Mouse (Mus musculus): ENCODE data around the gene Rasgef1b. TPM values are rescaled to one million over a fixed set of nuclear protein-coding genes. Genes with fewer than 3 reads are reported as not detected.

The Rasgef1b gene
- polyA plus RNA-seq, 1 experiment = 13.5 TPM

DNA sequence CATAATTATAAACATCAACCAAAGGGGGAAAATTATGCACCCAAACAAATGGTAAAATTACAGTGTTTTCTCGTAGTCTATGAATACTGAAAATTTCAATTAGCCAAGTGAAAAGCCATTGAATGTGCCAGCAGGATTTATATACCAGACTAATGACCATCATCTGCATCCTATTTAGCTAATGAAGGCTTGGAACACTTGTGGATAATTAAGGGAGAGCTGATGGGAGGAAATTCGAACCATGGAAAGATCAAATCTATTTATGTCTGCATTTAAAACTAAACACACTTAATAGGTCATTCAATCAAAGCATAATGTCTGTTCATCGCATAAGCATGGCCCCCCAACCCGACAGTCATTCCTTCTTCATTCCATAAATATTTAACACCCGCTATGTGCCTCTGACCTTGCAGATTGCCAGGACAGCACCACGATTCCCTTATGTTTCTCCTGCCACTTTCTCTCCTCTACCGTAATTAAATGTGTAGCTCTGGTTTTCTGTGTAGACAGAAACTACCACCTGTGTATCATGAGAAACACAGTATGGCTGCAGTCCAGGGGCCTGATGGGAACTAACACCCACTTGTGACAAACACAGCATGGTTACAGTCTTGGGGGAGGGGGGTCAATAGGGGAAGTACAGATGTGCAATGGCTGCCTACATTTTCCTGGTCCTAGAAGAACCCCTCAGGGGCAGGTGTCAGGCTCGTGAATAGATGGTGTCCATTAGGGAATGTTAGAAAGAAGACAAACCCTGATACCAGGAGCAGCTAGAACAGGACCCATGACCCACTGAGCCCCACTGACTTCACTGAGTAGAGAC is 164.2 kb downstream of the Rasgef1b start:
- no peaks in the 10 kb centered on the region for H3K4me1 ChIP-seq (ENCODE audit: control insufficient read depth, insufficient read depth, low read length)
- DNase-seq = no peak
- H3K4me3 ChIP-seq (replicated peaks; ENCODE audit: extremely low read depth, low read depth, low read length) = no peak overlapping the region
- 70% methylated on average over 8 of the region's 8 CpGs for WGBS
- no peak for TF ChIP-seq POLR2A (IDR thresholded peaks at IDR 0.05; ENCODE audit: borderline replicate concordance, extremely low read depth, low read depth, low read length)
- no peak for TF ChIP-seq CTCF (IDR thresholded peaks at IDR 0.05; ENCODE audit: insufficient read depth, low read length)

DNA sequence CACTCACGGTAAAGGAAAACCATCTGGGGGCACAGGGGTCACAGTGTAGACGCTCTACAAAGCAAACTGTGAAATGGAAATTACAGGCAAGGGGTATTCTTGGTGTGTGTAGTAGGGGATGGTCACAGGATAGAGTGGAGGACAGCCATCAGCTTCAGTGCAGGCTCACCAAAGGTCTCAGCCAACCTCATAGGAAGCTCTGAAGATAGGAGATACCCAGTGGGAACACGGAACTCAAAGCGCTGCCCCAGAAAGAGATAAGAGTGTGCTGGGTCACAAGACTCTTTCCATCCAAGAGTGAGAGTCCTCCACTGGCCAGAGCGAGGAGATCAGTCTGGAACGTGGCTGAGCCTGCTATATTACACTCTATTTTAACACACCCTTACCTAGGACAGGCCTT is 166.8 kb downstream of the Rasgef1b start:
- 90% methylated on average over 6 of the region's 6 CpGs for WGBS
- H3K4me3 ChIP-seq (replicated peaks; ENCODE audit: extremely low read depth, low read depth, low read length) = no peak overlapping the region
- no peak for DNase-seq
- TF ChIP-seq CTCF (IDR thresholded peaks at IDR 0.05; ENCODE audit: insufficient read depth, low read length) = no peak
- TF ChIP-seq POLR2A (IDR thresholded peaks at IDR 0.05; ENCODE audit: borderline replicate concordance, extremely low read depth, low read depth, low read length) = no peak
- no peaks in the 10 kb centered on the region for H3K4me1 ChIP-seq (ENCODE audit: control insufficient read depth, insufficient read depth, low read length)

DNA sequence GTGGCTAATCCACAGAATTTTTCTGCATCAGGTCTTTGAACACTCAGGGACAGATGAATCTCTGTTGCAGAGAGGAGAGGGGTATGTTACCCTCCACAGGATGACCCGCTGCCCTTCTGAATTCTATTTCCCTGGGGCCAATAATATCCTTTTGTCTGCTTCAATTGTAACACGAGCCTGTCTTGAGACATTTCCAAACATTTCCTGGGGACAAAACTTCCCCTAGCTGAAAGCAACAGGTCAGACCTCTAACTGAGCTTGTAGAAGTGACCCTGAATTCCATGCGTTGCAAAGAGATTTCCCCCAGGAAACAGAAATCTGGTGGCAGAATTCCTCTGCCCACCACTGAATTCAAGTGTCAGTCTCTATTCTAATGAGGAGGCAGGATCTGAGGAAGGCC is 169.1 kb downstream of the Rasgef1b start:
- Histone ChIP-seq H3K4me1 (ENCODE audit: control insufficient read depth, insufficient read depth, low read length) (no peaks in the 10 kb centered on the region), H3K4me3 (replicated peaks; ENCODE audit: extremely low read depth, low read depth, low read length) (no peak overlapping the region)
- TF ChIP-seq POLR2A (IDR thresholded peaks at IDR 0.05; ENCODE audit: borderline replicate concordance, extremely low read depth, low read depth, low read length) = no peak
- no peak for TF ChIP-seq CTCF (IDR thresholded peaks at IDR 0.05; ENCODE audit: insufficient read depth, low read length)
- WGBS = 37% methylated on average over 3 of the region's 3 CpGs
- no peak for DNase-seq

DNA sequence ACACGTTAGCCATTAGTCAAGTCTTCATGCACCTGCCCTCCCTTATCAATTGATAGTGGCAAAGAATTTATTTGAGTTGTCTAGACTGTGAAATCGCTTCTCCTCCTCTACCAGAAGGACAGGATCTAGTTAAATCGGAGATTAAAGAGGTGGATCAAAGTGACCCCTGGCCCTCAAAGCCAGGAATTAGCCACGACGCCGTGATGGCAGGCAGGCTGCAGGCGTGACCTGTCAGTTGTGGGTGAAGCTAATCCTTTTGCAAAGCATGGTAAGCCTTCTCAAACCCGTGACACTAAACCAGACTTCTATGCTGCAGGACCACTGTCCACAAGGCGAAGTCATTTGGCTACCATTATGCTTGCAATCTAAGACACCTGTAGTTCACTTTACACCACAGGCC is 170.6 kb downstream of the Rasgef1b start:
- TF ChIP-seq CTCF (IDR thresholded peaks at IDR 0.05; ENCODE audit: insufficient read depth, low read length) = no peak
- TF ChIP-seq POLR2A (IDR thresholded peaks at IDR 0.05; ENCODE audit: borderline replicate concordance, extremely low read depth, low read depth, low read length) = no peak
- 78% methylated on average over 9 of the region's 9 CpGs for WGBS

DNA sequence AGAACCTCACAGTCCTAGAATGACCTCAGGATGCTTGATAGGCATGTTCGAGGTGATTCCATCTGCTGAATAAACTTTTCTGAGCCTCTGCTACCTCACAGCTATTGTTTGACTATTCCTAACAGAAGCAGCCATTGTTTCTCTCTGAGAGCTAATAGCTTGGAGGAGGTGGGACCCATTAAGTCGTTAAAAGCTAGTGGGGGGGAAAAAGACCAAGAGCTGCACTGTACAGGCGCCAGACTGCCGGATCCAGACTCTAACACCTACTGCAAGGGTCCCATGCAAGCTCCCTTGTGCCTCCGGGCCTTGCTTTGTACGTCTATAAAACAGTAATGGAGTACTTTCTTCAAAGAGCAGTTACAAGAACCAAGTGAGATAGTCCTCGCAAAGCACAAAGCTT is 176.2 kb downstream of the Rasgef1b start:
- DNase-seq = no peak
- TF ChIP-seq CTCF (IDR thresholded peaks at IDR 0.05; ENCODE audit: insufficient read depth, low read length) (no peak), POLR2A (IDR thresholded peaks at IDR 0.05; ENCODE audit: borderline replicate concordance, extremely low read depth, low read depth, low read length) (no peak)
- no peak overlapping the region for H3K4me3 ChIP-seq (replicated peaks; ENCODE audit: extremely low read depth, low read depth, low read length)
- WGBS = 53% methylated on average over 7 of the region's 7 CpGs
- H3K4me1 ChIP-seq (ENCODE audit: control insufficient read depth, insufficient read depth, low read length) = no peaks in the 10 kb centered on the region

More for the DNA sequence above, 170.6 kb downstream of the Rasgef1b start:
- DNase-seq = no peak
- Histone ChIP-seq H3K4me1 (ENCODE audit: control insufficient read depth, insufficient read depth, low read length) (no peaks in the 10 kb centered on the region), H3K4me3 (replicated peaks; ENCODE audit: extremely low read depth, low read depth, low read length) (no peak overlapping the region)

DNA sequence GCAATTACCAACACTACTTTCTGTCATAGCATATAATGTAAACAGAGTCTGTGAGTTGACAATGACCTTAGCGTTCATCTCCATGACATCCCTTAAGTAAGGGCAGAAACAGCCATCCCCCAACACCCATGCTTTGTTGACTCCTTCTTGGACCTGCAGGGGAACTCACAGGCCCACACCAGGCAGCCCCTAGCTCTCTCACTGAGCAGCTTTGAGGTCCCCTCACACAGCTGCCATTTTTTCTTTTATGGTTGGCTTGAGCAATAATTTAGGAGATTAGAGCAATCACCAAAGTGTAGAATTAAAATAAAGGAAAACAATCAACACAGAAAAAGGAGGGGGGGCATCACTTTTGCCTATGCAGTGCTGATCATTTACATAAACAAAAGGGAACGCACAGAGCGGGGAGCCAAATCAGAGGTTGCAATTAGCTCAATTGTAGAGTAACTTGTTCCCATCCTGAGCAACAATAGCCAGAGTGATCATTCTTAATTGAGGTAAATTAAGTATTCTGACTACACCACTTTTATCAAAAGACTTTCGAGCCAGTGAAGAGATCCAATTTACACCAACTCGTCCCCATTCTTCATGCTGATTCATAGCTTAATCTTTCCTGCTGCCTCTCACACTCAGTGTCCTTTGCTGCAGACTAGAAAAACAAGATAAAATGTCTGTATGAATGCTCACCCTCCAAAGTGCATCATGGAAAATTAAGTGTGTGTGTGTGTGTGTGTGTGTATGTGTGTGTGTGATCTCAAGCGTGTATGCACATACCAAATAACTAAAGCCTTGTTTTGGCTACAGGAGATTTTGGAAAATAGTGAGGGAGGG is 184.0 kb downstream of the Rasgef1b start:
- 71% methylated on average over 6 of the region's 6 CpGs for WGBS
- TF ChIP-seq POLR2A (IDR thresholded peaks at IDR 0.05; ENCODE audit: borderline replicate concordance, extremely low read depth, low read depth, low read length) = no peak
- no peak for TF ChIP-seq CTCF (IDR thresholded peaks at IDR 0.05; ENCODE audit: insufficient read depth, low read length)
- DNase-seq = no peak

DNA sequence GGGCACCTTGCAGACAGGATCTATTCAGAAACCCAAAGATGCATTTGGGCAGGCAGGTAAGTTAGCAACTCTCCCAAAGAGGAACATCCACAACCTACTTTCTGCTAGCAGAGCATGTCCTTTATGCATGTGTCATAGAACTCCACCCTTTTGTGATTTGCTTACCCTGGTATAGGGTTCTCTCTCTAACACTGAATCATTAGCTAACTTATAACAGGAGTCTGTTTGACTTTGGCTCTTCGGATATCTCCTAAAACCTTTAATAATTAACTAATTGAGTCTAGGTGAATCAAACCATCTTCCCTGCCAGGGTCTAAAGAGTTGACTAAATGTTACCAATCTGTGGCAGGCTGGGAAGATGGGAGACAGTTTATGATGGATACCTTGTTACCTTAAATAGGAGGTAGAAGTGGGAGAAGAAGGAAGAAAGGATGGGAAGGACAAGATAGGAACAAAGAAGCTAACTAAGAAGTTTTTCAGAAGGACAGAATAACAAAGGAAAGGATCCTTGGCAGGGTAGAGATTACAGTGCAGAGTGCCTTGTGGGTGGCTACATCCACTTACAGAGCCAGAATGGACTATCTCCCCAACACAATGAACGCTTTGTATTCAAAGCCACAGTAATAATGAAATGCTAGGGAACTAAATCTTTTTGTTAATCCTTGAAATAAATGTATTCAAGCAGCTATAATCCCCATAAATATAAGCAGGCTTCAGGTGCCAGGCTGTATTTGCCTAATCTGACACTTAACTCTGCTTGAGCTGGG is 186.7 kb downstream of the Rasgef1b start:
- WGBS = 78% methylated on average over 2 of the region's 2 CpGs
- TF ChIP-seq POLR2A (IDR thresholded peaks at IDR 0.05; ENCODE audit: borderline replicate concordance, extremely low read depth, low read depth, low read length) (no peak), CTCF (IDR thresholded peaks at IDR 0.05; ENCODE audit: insufficient read depth, low read length) (no peak)
- H3K4me3 ChIP-seq (replicated peaks; ENCODE audit: extremely low read depth, low read depth, low read length) = no peak overlapping the region
- no peak for DNase-seq
- H3K4me1 ChIP-seq (ENCODE audit: control insufficient read depth, insufficient read depth, low read length) = no peaks in the 10 kb centered on the region

More for the DNA sequence above, 184.0 kb downstream of the Rasgef1b start:
- no peaks in the 10 kb centered on the region for H3K4me1 ChIP-seq (ENCODE audit: control insufficient read depth, insufficient read depth, low read length)
- no peak overlapping the region for H3K4me3 ChIP-seq (replicated peaks; ENCODE audit: extremely low read depth, low read depth, low read length)

DNA sequence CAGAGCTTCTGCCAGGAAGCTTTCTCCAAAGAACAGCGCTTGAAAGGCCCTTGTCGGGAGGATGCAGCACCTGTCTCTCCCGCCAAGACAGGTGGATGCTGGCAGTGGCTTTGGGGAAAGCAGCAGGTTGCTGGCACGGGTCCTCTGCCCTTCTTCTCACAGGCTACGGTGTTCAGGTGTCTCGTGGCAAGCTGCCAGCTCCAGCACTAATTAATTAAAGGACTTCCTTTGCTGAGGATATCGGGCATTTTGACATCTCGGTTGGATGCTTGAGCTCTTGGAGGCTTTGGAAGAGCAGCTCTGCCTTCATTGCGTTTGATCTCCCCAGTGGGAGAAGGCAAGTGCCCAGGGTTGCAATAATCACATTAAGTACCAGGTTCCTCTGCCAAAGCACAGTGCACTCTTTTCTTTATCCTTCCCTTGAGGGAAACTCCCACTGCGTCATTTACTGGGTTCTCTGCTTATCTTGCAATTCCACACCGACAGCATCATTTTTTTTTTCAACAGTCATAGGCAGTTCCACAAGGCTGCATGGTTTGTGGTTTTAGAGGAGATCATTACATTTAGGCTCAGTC is 187.5 kb downstream of the Rasgef1b start:
- TF ChIP-seq POLR2A (IDR thresholded peaks at IDR 0.05; ENCODE audit: borderline replicate concordance, extremely low read depth, low read depth, low read length) = no peak
- no peak for TF ChIP-seq CTCF (IDR thresholded peaks at IDR 0.05; ENCODE audit: insufficient read depth, low read length)
- WGBS = 47% methylated on average over 11 of the region's 11 CpGs

DNA sequence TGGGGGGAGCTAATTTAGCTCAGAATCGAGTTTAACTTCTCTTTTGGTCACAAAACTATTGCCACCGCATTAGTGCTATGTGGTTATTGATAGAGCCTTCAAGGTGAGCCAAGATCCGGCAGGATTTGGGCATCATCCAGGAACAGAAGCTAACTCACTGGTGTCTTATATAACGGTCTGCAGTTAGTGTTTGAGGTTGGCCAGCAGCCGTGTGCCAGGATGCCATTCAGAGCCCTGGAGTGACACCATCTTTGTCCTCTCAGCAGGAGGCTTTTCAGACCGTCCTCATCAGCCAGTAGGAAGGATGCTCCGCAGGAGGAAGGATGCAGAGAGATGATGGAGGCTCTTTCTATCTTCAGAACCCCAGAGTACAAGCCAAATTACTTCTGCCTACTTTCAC is 195.4 kb downstream of the Rasgef1b start:
- no peak for DNase-seq
- TF ChIP-seq POLR2A (IDR thresholded peaks at IDR 0.05; ENCODE audit: borderline replicate concordance, extremely low read depth, low read depth, low read length) (no peak), CTCF (IDR thresholded peaks at IDR 0.05; ENCODE audit: insufficient read depth, low read length) (no peak)
- 82% methylated on average over 7 of the region's 7 CpGs for WGBS

More for the DNA sequence above, 187.5 kb downstream of the Rasgef1b start:
- H3K4me1 ChIP-seq (ENCODE audit: control insufficient read depth, insufficient read depth, low read length) = no peaks in the 10 kb centered on the region
- no peak for DNase-seq
- no peak overlapping the region for H3K4me3 ChIP-seq (replicated peaks; ENCODE audit: extremely low read depth, low read depth, low read length)

More for the DNA sequence above, 195.4 kb downstream of the Rasgef1b start:
- H3K4me1 ChIP-seq (ENCODE audit: control insufficient read depth, insufficient read depth, low read length) = no peaks in the 10 kb centered on the region
- H3K4me3 ChIP-seq (replicated peaks; ENCODE audit: extremely low read depth, low read depth, low read length) = no peak overlapping the region
